Mouse (Mus musculus): ENCODE measurements at regions not wholly inside any gene's neighbourhood (a gene's known extent, or its start where the extent isn't known, plus 50 kb on each side); places are given as distances from the start of the nearest gene placed in this dataset.
"Not testable (repeated sequence)": the region's sequence is repeated elsewhere in the genome, so short reads cannot be mapped to it uniquely, and the experiment has no call there.

GRCm38 (mm10) chr4:10315144-10315543 is 559.2 kb upstream of the 2610301B20Rik start:
- DNase-seq (ENCODE audit: low read depth, low spot score) = no peak

GRCm38 (mm10) chr4:10315875-10316274 is 558.4 kb upstream of the 2610301B20Rik start:
- no peak for DNase-seq (ENCODE audit: low read depth, low spot score)

- no peak for DNase-seq (ENCODE audit: low read depth, low spot score)
Measured at GRCm38 (mm10) chr4:10344147-10344546, 530.2 kb upstream of the 2610301B20Rik start.

GRCm38 (mm10) chr4:10351876-10352627 is 522.2 kb upstream of the 2610301B20Rik start:
- DNase-seq (ENCODE audit: low read depth, low spot score) = no peak

- DNase-seq (ENCODE audit: low read depth, low spot score) = no peak
Measured at GRCm38 (mm10) chr4:10357572-10357971, 516.7 kb upstream of the 2610301B20Rik start.

GRCm38 (mm10) chr4:10389790-10390189 is 484.5 kb upstream of the 2610301B20Rik start:
- no peak for DNase-seq (ENCODE audit: low read depth, low spot score)

GRCm38 (mm10) chr4:10397249-10397648 is 477.0 kb upstream of the 2610301B20Rik start:
- no peak for DNase-seq (ENCODE audit: low read depth, low spot score)

GRCm38 (mm10) chr4:10398075-10398474 is 476.2 kb upstream of the 2610301B20Rik start:
- DNase-seq (ENCODE audit: low read depth, low spot score) = no peak

- DNase-seq (ENCODE audit: low read depth, low spot score) = no peak
Measured at GRCm38 (mm10) chr4:10399649-10400048, 474.6 kb upstream of the 2610301B20Rik start.

- DNase-seq (ENCODE audit: low read depth, low spot score) = no peak
Measured at GRCm38 (mm10) chr4:10402928-10403327, 471.4 kb upstream of the 2610301B20Rik start.

- no peak for DNase-seq (ENCODE audit: low read depth, low spot score)
Measured at GRCm38 (mm10) chr4:10404438-10404837, 469.9 kb upstream of the 2610301B20Rik start.

GRCm38 (mm10) chr4:10405102-10405501 is 469.2 kb upstream of the 2610301B20Rik start:
- DNase-seq (ENCODE audit: low read depth, low spot score) = no peak

- no peak for DNase-seq (ENCODE audit: low read depth, low spot score)
Measured at GRCm38 (mm10) chr4:10414274-10414673, 460.0 kb upstream of the 2610301B20Rik start.

GRCm38 (mm10) chr4:10421354-10421753 is 452.9 kb upstream of the 2610301B20Rik start:
- DNase-seq (ENCODE audit: low read depth, low spot score) = no peak

GRCm38 (mm10) chr4:10434438-10434837 is 439.9 kb upstream of the 2610301B20Rik start:
- no peak for DNase-seq (ENCODE audit: low read depth, low spot score)

- not testable (repeated sequence) for DNase-seq (ENCODE audit: low read depth, low spot score)
Measured at GRCm38 (mm10) chr4:10439921-10440320, 434.4 kb upstream of the 2610301B20Rik start.

GRCm38 (mm10) chr4:10459603-10460002 is 414.7 kb upstream of the 2610301B20Rik start:
- DNase-seq (ENCODE audit: low read depth, low spot score) = no peak

- no peak for DNase-seq (ENCODE audit: low read depth, low spot score)
Measured at GRCm38 (mm10) chr4:10480936-10481335, 393.4 kb upstream of the 2610301B20Rik start.

GRCm38 (mm10) chr4:10508163-10508821 is 366.0 kb upstream of the 2610301B20Rik start:
- no peak for DNase-seq (ENCODE audit: low read depth, low spot score)

- no peak for DNase-seq (ENCODE audit: low read depth, low spot score)
Measured at GRCm38 (mm10) chr4:10510013-10510412, 364.3 kb upstream of the 2610301B20Rik start.

GRCm38 (mm10) chr4:10550711-10551305 is 323.5 kb upstream of the 2610301B20Rik start:
- no peak for DNase-seq (ENCODE audit: low read depth, low spot score)

GRCm38 (mm10) chr4:10553724-10554123 is 320.6 kb upstream of the 2610301B20Rik start:
- no peak for DNase-seq (ENCODE audit: low read depth, low spot score)

- DNase-seq (ENCODE audit: low read depth, low spot score) = no peak
Measured at GRCm38 (mm10) chr4:10560078-10560477, 314.2 kb upstream of the 2610301B20Rik start.
